Mouse (Mus musculus) small intestine, adult 2 months (tissue): ENCODE results near the gene Smg1.

ENCODE experiments used
- CTCF ChIP-seq: fragments of 200-500 bp; IDR thresholded peaks from 2 replicates; pipeline ENCODE4 v1.5.1; 2012; ENCODE audit warnings: low read depth, mild to moderate bottlenecking, control low read depth, inconsistent platforms, low read length, moderate library complexity, mixed read lengths; ENCODE audit not compliant: insufficient replicate concordance, insufficient read length; ENCODE audit errors: extremely low read depth
- POLR2A ChIP-seq: fragments of 200-500 bp; IDR thresholded peaks from 2 replicates; pipeline ENCODE4 v1.6.1; 2012; ENCODE audit warnings: low read depth, mild to moderate bottlenecking, control low read depth, inconsistent platforms, low read length, moderate library complexity

- no peak for TF ChIP-seq CTCF
- no peak for TF ChIP-seq POLR2A
Measured at GRCm38 (mm10) chr7:118123512-118124411, 119.7 kb downstream of the Smg1 start.
